Mouse (Mus musculus) heart, adult 2 months (tissue): ENCODE data around the gene Mecom.
"Not testable (repeated sequence)": the region's sequence is repeated elsewhere in the genome, so short reads cannot be mapped to it uniquely, and the experiment has no call there.

Experiments used
- CTCF ChIP-seq: fragments of 200-600 bp; IDR thresholded peaks from 2 replicates; pipeline ENCODE4 v1.8.1; 2022; ENCODE audit warnings: antibody characterized with exemption, mild to moderate bottlenecking, moderate library complexity
- POLR2A ChIP-seq: fragments of 200-500 bp; IDR thresholded peaks from 2 replicates; pipeline ENCODE4 v1.6.1; 2011; ENCODE audit warnings: mild to moderate bottlenecking, low read depth, low read length, control low read depth; ENCODE audit not compliant: insufficient read depth

- TF ChIP-seq POLR2A, CTCF: not testable (repeated sequence)
Observed at GRCm38 (mm10) chr3:30225200-30225599, 322.6 kb downstream of the Mecom start.
